Mouse (Mus musculus): ENCODE results near the gene 2510009E07Rik. TPM values are rescaled to one million over a fixed set of nuclear protein-coding genes. Genes with fewer than 3 reads are reported as not detected.

The 2510009E07Rik gene
- total and polyA plus RNA-seq, 3 experiments, result not detected

DNA sequence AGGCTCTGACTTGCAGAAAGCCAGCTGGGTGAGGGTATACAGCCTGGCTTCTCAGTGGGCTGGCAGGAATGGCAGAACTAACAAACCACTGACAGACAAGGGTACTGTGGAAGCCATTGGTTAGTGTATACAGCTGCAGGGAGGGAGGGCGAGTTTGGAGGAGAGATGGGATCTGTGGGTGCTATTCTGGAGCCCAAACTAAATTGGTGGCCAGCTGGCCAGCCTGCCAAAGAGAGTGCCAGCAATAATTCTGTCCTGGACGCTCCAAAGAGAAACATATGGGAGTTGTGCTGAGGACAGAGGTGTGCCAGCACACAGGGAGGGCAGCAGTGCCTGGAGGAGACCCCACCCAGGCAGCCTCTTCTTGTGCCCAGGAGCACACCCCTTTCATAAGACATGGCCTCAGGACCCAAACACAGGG, 50.8 kb downstream of the 2510009E07Rik start:
- dilution Hi-C loops (cut with MboI; ENCODE audit: extremely low pct_ligation_motif_present, extremely low pct_unique_long_range_greater_than_20kb, low sequenced_read_pairs), result no loop called here
- Histone ChIP-seq H3K79me2 (replicated peaks; ENCODE audit: control insufficient read depth, extremely low read depth, insufficient read depth, poor library complexity, severe bottlenecking) (no peaks in the 10 kb centered on the region), H3K36me3 (replicated peaks in 1 of 2; ENCODE audit: control insufficient read depth in 1 of 2, insufficient read depth in 1 of 2, low read length in 1 of 2) (peaks cover 0 to 16% of the 10 kb centered on the region in 2 experiments), H3K4me3 (replicated peaks in 1 of 3; ENCODE audit: low read depth in 2 of 3, low read length in 2 of 3, poor library complexity in 1 of 3) (peak overlapping the region in 1 of 3 experiments; percentile 26), H3K4me1 (ENCODE audit: control insufficient read depth in 1 of 2, insufficient read depth in 2 of 2) (peaks cover 28 to 71% of the 10 kb centered on the region in 2 experiments), H3K27me3 (replicated peaks) (no peaks in the 10 kb centered on the region), H3K27ac (ENCODE audit: insufficient read depth, low read depth) (no peak overlapping the region), H3K9me3 (replicated peaks; ENCODE audit: low read length) (no peaks in the 10 kb centered on the region), H3K4me2 (ENCODE audit: insufficient read depth, low read depth, poor library complexity, severe bottlenecking) (no peak overlapping the region), H3K9ac (ENCODE audit: insufficient read depth, low read depth) (no peak overlapping the region)
- no peak for TF ChIP-seq GABPA (IDR thresholded peaks at IDR 0.05; ENCODE audit: insufficient replicate concordance, low read depth, low read length)
- TF ChIP-seq TBP (conservative IDR thresholded peaks at IDR 0.05; ENCODE audit: low read depth, low read length), result no peak
- TF ChIP-seq MAX (IDR thresholded peaks at IDR 0.05; ENCODE audit: low read length), result no peak
- no peak for TF ChIP-seq HCFC1 (IDR thresholded peaks at IDR 0.05; ENCODE audit: low read depth, low read length)
- no peak for DNase-seq (ENCODE audit: extremely low read depth)
- in situ Hi-C loops (cut with MboI; ENCODE audit: low pct_ligation_motif_present, low pct_unique_long_range_greater_than_20kb, low sequenced_read_pairs), result no loop called here

DNA sequence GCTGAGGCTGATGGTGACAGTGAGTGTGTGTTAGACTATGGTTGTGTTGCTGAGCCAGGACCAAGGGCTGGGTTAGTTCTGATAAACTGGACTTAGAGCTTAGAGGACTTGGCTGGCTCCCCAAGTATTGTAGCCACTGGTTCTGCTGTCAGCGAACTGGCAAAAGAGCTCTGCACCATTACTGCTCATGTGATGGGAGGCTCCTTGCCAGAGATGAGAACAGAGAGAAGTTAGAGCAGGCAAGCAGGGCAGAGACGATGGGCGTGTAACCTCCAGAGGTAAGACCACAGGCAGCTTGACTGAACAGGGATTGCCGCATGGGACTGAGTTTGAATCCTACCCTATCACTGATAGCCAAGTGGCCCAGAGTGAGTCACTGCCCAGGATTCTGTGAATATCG, 51.6 kb downstream of the 2510009E07Rik start:
- H3K9ac ChIP-seq (ENCODE audit: insufficient read depth, low read depth), result no peak overlapping the region
- no peak overlapping the region for H3K4me3 ChIP-seq (replicated peaks in 1 of 3; ENCODE audit: low read depth in 2 of 3, low read length in 2 of 3, poor library complexity in 1 of 3)
- DNase-seq (ENCODE audit: extremely low read depth), result no peak
- H3K4me1 ChIP-seq (ENCODE audit: control insufficient read depth in 1 of 2, insufficient read depth in 2 of 2), result peaks cover 26 to 68% of the 10 kb centered on the region in 2 experiments
- no peaks in the 10 kb centered on the region for H3K27me3 ChIP-seq (replicated peaks)
- no peak overlapping the region for H3K4me2 ChIP-seq (ENCODE audit: insufficient read depth, low read depth, poor library complexity, severe bottlenecking)
- dilution Hi-C loops (cut with MboI; ENCODE audit: extremely low pct_ligation_motif_present, extremely low pct_unique_long_range_greater_than_20kb, low sequenced_read_pairs), result no loop called here
- H3K36me3 ChIP-seq (replicated peaks in 1 of 2; ENCODE audit: control insufficient read depth in 1 of 2, insufficient read depth in 1 of 2, low read length in 1 of 2), result peaks cover 0 to 17% of the 10 kb centered on the region in 2 experiments
- no peak overlapping the region for H3K27ac ChIP-seq (ENCODE audit: insufficient read depth, low read depth)
- no peaks in the 10 kb centered on the region for H3K9me3 ChIP-seq (replicated peaks; ENCODE audit: low read length)
- H3K79me2 ChIP-seq (replicated peaks; ENCODE audit: control insufficient read depth, extremely low read depth, insufficient read depth, poor library complexity, severe bottlenecking), result no peaks in the 10 kb centered on the region
- in situ Hi-C loops (cut with MboI; ENCODE audit: low pct_ligation_motif_present, low pct_unique_long_range_greater_than_20kb, low sequenced_read_pairs), result no loop called here
- TF ChIP-seq CHD1 (IDR thresholded peaks at IDR 0.05; ENCODE audit: low read depth, low read length) (no peak), CHD2 (IDR thresholded peaks at IDR 0.05; ENCODE audit: low read length) (no peak), PAX5 (IDR thresholded peaks at IDR 0.05; ENCODE audit: low read length) (no peak), CTCF (conservative IDR thresholded peaks at IDR 0.05 in 1 of 2, IDR thresholded peaks at IDR 0.05 in 1 of 2; ENCODE audit: low read depth in 2 of 2, low read length in 2 of 2) (no peak), E2F4 (IDR thresholded peaks at IDR 0.05; ENCODE audit: insufficient replicate concordance, low read depth, low read length) (no peak), SMC3 (IDR thresholded peaks at IDR 0.05; ENCODE audit: low read depth, low read length) (no peak), NRF1 (IDR thresholded peaks at IDR 0.05; ENCODE audit: low read depth, low read length) (no peak), MAZ (IDR thresholded peaks at IDR 0.05; ENCODE audit: low read depth, low read length) (no peak), MAFK (IDR thresholded peaks at IDR 0.05; ENCODE audit: insufficient replicate concordance, low read length) (no peak), TBP (conservative IDR thresholded peaks at IDR 0.05; ENCODE audit: low read depth, low read length) (no peak), MXI1 (IDR thresholded peaks at IDR 0.05; ENCODE audit: low read depth, low read length) (no peak)

DNA sequence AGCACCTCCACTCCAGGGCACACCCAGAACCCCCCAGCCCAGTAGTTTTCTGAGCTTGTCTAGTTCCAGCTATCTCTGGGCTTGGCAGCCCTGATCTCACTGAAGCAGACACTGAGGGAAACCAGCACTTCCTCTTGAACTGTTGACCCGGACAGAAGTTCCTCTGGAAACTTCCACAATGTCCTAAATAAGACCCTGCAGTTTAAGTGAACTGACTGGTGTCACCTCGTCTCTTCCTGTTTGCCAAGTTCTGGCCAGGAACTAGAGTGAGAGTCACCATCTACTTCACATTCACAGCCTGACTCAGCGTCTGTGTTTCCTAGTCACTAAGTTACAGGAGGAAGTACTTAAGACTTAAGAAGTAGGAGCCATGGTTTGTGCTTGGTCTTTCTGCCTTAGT, 52.5 kb downstream of the 2510009E07Rik start:
- Histone ChIP-seq H3K36me3 (replicated peaks in 1 of 2; ENCODE audit: control insufficient read depth in 1 of 2, insufficient read depth in 1 of 2, low read length in 1 of 2) (peaks cover 0 to 17% of the 10 kb centered on the region in 2 experiments), H3K9ac (ENCODE audit: insufficient read depth, low read depth) (no peak overlapping the region), H3K4me2 (ENCODE audit: insufficient read depth, low read depth, poor library complexity, severe bottlenecking) (no peak overlapping the region), H3K27me3 (replicated peaks) (no peaks in the 10 kb centered on the region), H3K4me1 (ENCODE audit: control insufficient read depth in 1 of 2, insufficient read depth in 2 of 2) (peaks cover 24 to 73% of the 10 kb centered on the region in 2 experiments), H3K9me3 (replicated peaks; ENCODE audit: low read length) (no peaks in the 10 kb centered on the region), H3K79me2 (replicated peaks; ENCODE audit: control insufficient read depth, extremely low read depth, insufficient read depth, poor library complexity, severe bottlenecking) (no peaks in the 10 kb centered on the region), H3K27ac (ENCODE audit: insufficient read depth, low read depth) (peak overlapping the region; percentile 3), H3K4me3 (replicated peaks in 1 of 3; ENCODE audit: low read depth in 2 of 3, low read length in 2 of 3, poor library complexity in 1 of 3) (no peak overlapping the region)
- dilution Hi-C loops (cut with MboI; ENCODE audit: extremely low pct_ligation_motif_present, extremely low pct_unique_long_range_greater_than_20kb, low sequenced_read_pairs) (no loop called here), in situ Hi-C loops (cut with MboI; ENCODE audit: low pct_ligation_motif_present, low pct_unique_long_range_greater_than_20kb, low sequenced_read_pairs) (no loop called here)
- peak; percentile 88 for DNase-seq (ENCODE audit: extremely low read depth)
- TF ChIP-seq HCFC1 (IDR thresholded peaks at IDR 0.05; ENCODE audit: low read depth, low read length), result no peak
- 0 out of 2 replicates have a peak, but pooled peaks have one; percentile 14 for TF ChIP-seq TCF12 (IDR thresholded peaks at IDR 0.05; ENCODE audit: low read depth, low read length)
- TF ChIP-seq JUND (conservative IDR thresholded peaks at IDR 0.05; ENCODE audit: low read depth, low read length), result no peak
- TF ChIP-seq EP300 (IDR thresholded peaks at IDR 0.05; ENCODE audit: low read length), result peak; percentile 58
- 0 out of 2 replicates have a peak, but pooled peaks have one; percentile 41 for TF ChIP-seq MAFK (IDR thresholded peaks at IDR 0.05; ENCODE audit: insufficient replicate concordance, low read length)
- no peak for TF ChIP-seq MAX (IDR thresholded peaks at IDR 0.05; ENCODE audit: low read length)
- peak; percentile 41; the same call in 1 of the 2 replicates for TF ChIP-seq SMC3 (IDR thresholded peaks at IDR 0.05; ENCODE audit: low read depth, low read length)
- TF ChIP-seq CTCF (conservative IDR thresholded peaks at IDR 0.05 in 1 of 2, IDR thresholded peaks at IDR 0.05 in 1 of 2; ENCODE audit: low read depth in 2 of 2, low read length in 2 of 2), result no peak
- TF ChIP-seq CHD1 (IDR thresholded peaks at IDR 0.05; ENCODE audit: low read depth, low read length), result no peak
- peak; percentile 59 for TF ChIP-seq ETS1 (conservative IDR thresholded peaks at IDR 0.05; ENCODE audit: low read depth, low read length)
- TF ChIP-seq ELF1 (IDR thresholded peaks at IDR 0.05; ENCODE audit: low read depth, low read length), result peak; percentile 69
